Mouse (Mus musculus): ENCODE results near the gene Zfp287. TPM values are rescaled to one million over a fixed set of nuclear protein-coding genes. Genes with fewer than 3 reads are reported as not detected.

Zfp287 gene
- polyA plus RNA-seq, 1 experiment from 2014 or later: 17.9 TPM

GRCm38 (mm10) chr11:62747227-62747626 is 15.5 kb upstream of the Zfp287 start:
- Histone ChIP-seq H3K9me3 (replicated peaks) (no peaks in the 10 kb centered on the region), H3K4me2 (no peak overlapping the region), H3K36me3 (ENCODE audit: poor library complexity, severe bottlenecking) (no peaks in the 10 kb centered on the region), H3K27me3 (0 out of 2 replicates have a peak, but pooled peaks cover 3% of the 10 kb centered on the region), H3K9ac (no peak overlapping the region), H3K4me1 (peaks cover 7% of the 10 kb centered on the region; the same call in 1 of the 2 replicates), H3K27ac (no peak overlapping the region), H3K4me3 (no peak overlapping the region)
- 75% methylated on average over 9 of the region's 9 CpGs for WGBS
- ATAC-seq: no peak

GRCm38 (mm10) chr11:62746001-62746533 is 14.4 kb upstream of the Zfp287 start:
- peaks cover 7% of the 10 kb centered on the region; the same call in 1 of the 2 replicates for H3K4me1 ChIP-seq
- H3K4me2 ChIP-seq: peak overlapping the region; percentile 64
- H3K36me3 ChIP-seq (ENCODE audit: poor library complexity, severe bottlenecking): no peaks in the 10 kb centered on the region
- H3K9ac ChIP-seq: peak overlapping the region; percentile 49; the same call in 1 of the 2 replicates
- H3K27me3 ChIP-seq: 0 out of 2 replicates have a peak, but pooled peaks cover 3% of the 10 kb centered on the region
- peak; percentile 81 for ATAC-seq
- under 1% methylated on average over 27 of the region's 27 CpGs for WGBS
- no peaks in the 10 kb centered on the region for H3K9me3 ChIP-seq (replicated peaks)
- peak overlapping the region; percentile 40 for H3K4me3 ChIP-seq
- no peak overlapping the region for H3K27ac ChIP-seq

- Histone ChIP-seq H3K27me3 (0 out of 2 replicates have a peak, but pooled peaks cover 3% of the 10 kb centered on the region), H3K4me1 (peaks cover 7% of the 10 kb centered on the region; the same call in 1 of the 2 replicates), H3K36me3 (ENCODE audit: poor library complexity, severe bottlenecking) (no peaks in the 10 kb centered on the region), H3K9ac (no peak overlapping the region), H3K9me3 (replicated peaks) (no peaks in the 10 kb centered on the region), H3K4me2 (no peak overlapping the region), H3K27ac (no peak overlapping the region), H3K4me3 (no peak overlapping the region)
- peak; percentile 51; the same call in 1 of the 2 replicates for ATAC-seq
- WGBS: 48% methylated on average over 5 of the region's 5 CpGs
These were observed 12.4 kb upstream of the Zfp287 start for GRCm38 (mm10) chr11:62744103-62744502.

GRCm38 (mm10) chr11:62742261-62742957 is 10.7 kb upstream of the Zfp287 start:
- H3K27ac ChIP-seq: no peak overlapping the region
- no peak for ATAC-seq
- 83% methylated on average over 10 of the region's 10 CpGs for WGBS
- no peaks in the 10 kb centered on the region for H3K36me3 ChIP-seq (ENCODE audit: poor library complexity, severe bottlenecking)
- H3K27me3 ChIP-seq: 0 out of 2 replicates have a peak, but pooled peaks cover 3% of the 10 kb centered on the region
- no peak overlapping the region for H3K4me3 ChIP-seq
- no peaks in the 10 kb centered on the region for H3K9me3 ChIP-seq (replicated peaks)
- no peak overlapping the region for H3K9ac ChIP-seq
- no peak overlapping the region for H3K4me2 ChIP-seq
- H3K4me1 ChIP-seq: peaks cover 7% of the 10 kb centered on the region; the same call in 1 of the 2 replicates

GRCm38 (mm10) chr11:62741186-62741585 is 9.5 kb upstream of the Zfp287 start:
- no peak for ATAC-seq
- WGBS: 98% methylated on average over 2 of the region's 2 CpGs

GRCm38 (mm10) chr11:62732665-62733064 is 960 bp upstream of the Zfp287 start:
- ATAC-seq: no peak

More at GRCm38 (mm10) chr11:62741186-62741585, 9.5 kb upstream of the Zfp287 start:
- H3K9ac ChIP-seq: no peak overlapping the region
- no peaks in the 10 kb centered on the region for H3K9me3 ChIP-seq (replicated peaks)
- H3K4me3 ChIP-seq: no peak overlapping the region
- H3K4me1 ChIP-seq: peaks cover 7% of the 10 kb centered on the region; the same call in 1 of the 2 replicates
- H3K36me3 ChIP-seq (ENCODE audit: poor library complexity, severe bottlenecking): no peaks in the 10 kb centered on the region
- H3K27me3 ChIP-seq: no peaks in the 10 kb centered on the region
- no peak overlapping the region for H3K27ac ChIP-seq
- H3K4me2 ChIP-seq: no peak overlapping the region

GRCm38 (mm10) chr11:62732022-62732387 is 300 bp upstream of the Zfp287 start:
- Histone ChIP-seq H3K9ac (peak overlapping the region; percentile 27; the same call in 1 of the 2 replicates), H3K4me2 (peak overlapping the region; percentile 77), H3K4me1 (peaks cover 20% of the 10 kb centered on the region), H3K36me3 (ENCODE audit: poor library complexity, severe bottlenecking) (peaks cover 16% of the 10 kb centered on the region), H3K9me3 (replicated peaks) (no peaks in the 10 kb centered on the region), H3K27me3 (no peaks in the 10 kb centered on the region), H3K27ac (peak overlapping the region; percentile 32; the same call in 1 of the 2 replicates), H3K4me3 (peak overlapping the region; percentile 91)
- WGBS: 6% methylated on average over 5 of the region's 5 CpGs
- no peak; the same call in 1 of the 2 replicates for ATAC-seq

More at GRCm38 (mm10) chr11:62732665-62733064, 960 bp upstream of the Zfp287 start:
- H3K4me3 ChIP-seq: no peak overlapping the region
- H3K27me3 ChIP-seq: no peaks in the 10 kb centered on the region
- peaks cover 10% of the 10 kb centered on the region for H3K36me3 ChIP-seq (ENCODE audit: poor library complexity, severe bottlenecking)
- no peak overlapping the region for H3K9ac ChIP-seq
- no peaks in the 10 kb centered on the region for H3K9me3 ChIP-seq (replicated peaks)
- H3K4me1 ChIP-seq: peaks cover 20% of the 10 kb centered on the region
- 92% methylated on average over 3 of the region's 3 CpGs for WGBS
- no peak overlapping the region for H3K4me2 ChIP-seq
- H3K27ac ChIP-seq: no peak overlapping the region

- ATAC-seq: no peak
- Histone ChIP-seq H3K4me2 (no peak overlapping the region), H3K27me3 (no peaks in the 10 kb centered on the region), H3K4me3 (no peak overlapping the region), H3K36me3 (ENCODE audit: poor library complexity, severe bottlenecking) (peaks cover 48% of the 10 kb centered on the region), H3K4me1 (peaks cover 20% of the 10 kb centered on the region), H3K27ac (no peak overlapping the region), H3K9me3 (replicated peaks) (no peaks in the 10 kb centered on the region), H3K9ac (no peak overlapping the region)
- WGBS: 94% methylated on average over 8 of the region's 8 CpGs
These were observed 3.4 kb downstream of the Zfp287 start for GRCm38 (mm10) chr11:62728276-62728675.

GRCm38 (mm10) chr11:62710657-62711056 is 21.0 kb downstream of the Zfp287 start:
- ATAC-seq: no peak
- Histone ChIP-seq H3K9me3 (replicated peaks) (no peaks in the 10 kb centered on the region), H3K36me3 (ENCODE audit: poor library complexity, severe bottlenecking) (peaks cover 57% of the 10 kb centered on the region), H3K4me2 (no peak overlapping the region), H3K27me3 (no peaks in the 10 kb centered on the region), H3K4me1 (no peaks in the 10 kb centered on the region), H3K4me3 (no peak overlapping the region), H3K27ac (no peak overlapping the region), H3K9ac (no peak overlapping the region)
- WGBS: 89% methylated on average over 5 of the region's 5 CpGs

- Histone ChIP-seq H3K4me3 (no peak overlapping the region), H3K27me3 (no peaks in the 10 kb centered on the region), H3K27ac (no peak overlapping the region), H3K9me3 (replicated peaks) (no peaks in the 10 kb centered on the region), H3K4me1 (no peaks in the 10 kb centered on the region), H3K36me3 (ENCODE audit: poor library complexity, severe bottlenecking) (peaks cover 37% of the 10 kb centered on the region), H3K4me2 (no peak overlapping the region), H3K9ac (no peak overlapping the region)
- ATAC-seq: no peak
- 86% methylated on average over 7 of the region's 7 CpGs for WGBS
These were observed 23.5 kb downstream of the Zfp287 start for GRCm38 (mm10) chr11:62708252-62708651.

GRCm38 (mm10) chr11:62706141-62706540 is 25.6 kb downstream of the Zfp287 start:
- Histone ChIP-seq H3K36me3 (ENCODE audit: poor library complexity, severe bottlenecking) (peaks cover 19% of the 10 kb centered on the region; the same call in 1 of the 2 replicates), H3K27me3 (no peaks in the 10 kb centered on the region), H3K4me3 (no peak overlapping the region), H3K9me3 (replicated peaks) (no peaks in the 10 kb centered on the region), H3K9ac (no peak overlapping the region), H3K4me2 (no peak overlapping the region), H3K4me1 (no peaks in the 10 kb centered on the region), H3K27ac (no peak overlapping the region)
- 89% methylated on average over 2 of the region's 2 CpGs for WGBS
- no peak for ATAC-seq

- Histone ChIP-seq H3K27ac (no peak overlapping the region), H3K27me3 (no peaks in the 10 kb centered on the region), H3K4me3 (no peak overlapping the region), H3K4me1 (no peaks in the 10 kb centered on the region), H3K36me3 (ENCODE audit: poor library complexity, severe bottlenecking) (no peaks in the 10 kb centered on the region), H3K4me2 (no peak overlapping the region), H3K9ac (no peak overlapping the region), H3K9me3 (replicated peaks) (no peaks in the 10 kb centered on the region)
- ATAC-seq: no peak
- 90% methylated on average over 1 of the region's 1 CpGs for WGBS
These were observed 30.5 kb downstream of the Zfp287 start for GRCm38 (mm10) chr11:62701218-62701617.
